Mouse (Mus musculus) hindbrain, embryonic 16.5 days (tissue): ENCODE measurements around the gene Det1. TPM values are rescaled to one million over a fixed set of nuclear protein-coding genes. Genes with fewer than 3 reads are reported as not detected.

Source experiments
- ATAC-seq: fragments of 200-750 bp; cut with Nextera tagmentation; 2 replicates; pipeline ENCODE4 v1.8.0; 2017; ENCODE audit warnings: moderate TSS enrichment, moderate library complexity
- H3K27ac ChIP-seq: fragments of 300-500 bp; sonication (generic); 2 replicates; pipeline ENCODE4 v1.5.1; 2014; ENCODE audit warnings: low read depth, mild to moderate bottlenecking, control low read depth, low read length, moderate library complexity
- H3K27me3 ChIP-seq: fragments of 300-500 bp; sonication (generic); replicated peaks from 2 replicates; pipeline ENCODE4 v1.6.1; 2014; ENCODE audit warnings: low read length; ENCODE audit not compliant: control insufficient read depth, insufficient read depth
- H3K36me3 ChIP-seq: fragments of 300-500 bp; sonication (generic); 2 replicates; pipeline ENCODE4 v1.6.1; 2014; ENCODE audit warnings: mild to moderate bottlenecking, low read length, moderate library complexity, mixed read lengths; ENCODE audit not compliant: control insufficient read depth, insufficient read depth
- H3K4me1 ChIP-seq: fragments of 300-500 bp; sonication (generic); 2 replicates; pipeline ENCODE4 v1.6.1; 2014; ENCODE audit warnings: low read depth, low read length; ENCODE audit not compliant: control insufficient read depth, insufficient read depth
- H3K4me2 ChIP-seq: fragments of 300-500 bp; sonication (generic); 2 replicates; pipeline ENCODE4 v1.6.1; 2014; ENCODE audit warnings: mild to moderate bottlenecking, low read length, control low read depth, moderate library complexity
- H3K4me3 ChIP-seq: fragments of 300-500 bp; sonication (generic); 2 replicates; pipeline ENCODE4 v1.5.1; 2014; ENCODE audit warnings: mild to moderate bottlenecking, low read length, control low read depth, moderate library complexity
- H3K9ac ChIP-seq: fragments of 300-500 bp; sonication (generic); 2 replicates; pipeline ENCODE4 v1.6.1; 2014; ENCODE audit warnings: low read depth, mild to moderate bottlenecking, control low read depth, low read length, moderate library complexity
- H3K9me3 ChIP-seq: fragments of 300-500 bp; sonication (generic); 2 replicates; pipeline ENCODE4 v1.6.1; 2014; ENCODE audit warnings: mild to moderate bottlenecking, low read length, moderate library complexity; ENCODE audit not compliant: control insufficient read depth
- WGBS: fragments of 180-500 bp; shearing (Covaris S2); extraction: QIAGEN DNeasy Blood & Tissue Kit; methylation state at CpG from one replicate; pipeline ENCODE4 v1.1.7; 2014; 5-methylcytosine and 5-hydroxymethylcytosine counted together
- polyA plus RNA-seq: library from polyadenylated mRNA; unstranded; fragments of >200 nt; fragmentation: Nextera tagmentation; extraction: Ambion mirVana; gene quantifications from 2 replicates; pipeline ENCODE4 v1.2.1, GENCODE M21; 2015

The Det1 gene
- 9.9 and 12.1 TPM in 2 replicates for polyA plus RNA-seq

DNA sequence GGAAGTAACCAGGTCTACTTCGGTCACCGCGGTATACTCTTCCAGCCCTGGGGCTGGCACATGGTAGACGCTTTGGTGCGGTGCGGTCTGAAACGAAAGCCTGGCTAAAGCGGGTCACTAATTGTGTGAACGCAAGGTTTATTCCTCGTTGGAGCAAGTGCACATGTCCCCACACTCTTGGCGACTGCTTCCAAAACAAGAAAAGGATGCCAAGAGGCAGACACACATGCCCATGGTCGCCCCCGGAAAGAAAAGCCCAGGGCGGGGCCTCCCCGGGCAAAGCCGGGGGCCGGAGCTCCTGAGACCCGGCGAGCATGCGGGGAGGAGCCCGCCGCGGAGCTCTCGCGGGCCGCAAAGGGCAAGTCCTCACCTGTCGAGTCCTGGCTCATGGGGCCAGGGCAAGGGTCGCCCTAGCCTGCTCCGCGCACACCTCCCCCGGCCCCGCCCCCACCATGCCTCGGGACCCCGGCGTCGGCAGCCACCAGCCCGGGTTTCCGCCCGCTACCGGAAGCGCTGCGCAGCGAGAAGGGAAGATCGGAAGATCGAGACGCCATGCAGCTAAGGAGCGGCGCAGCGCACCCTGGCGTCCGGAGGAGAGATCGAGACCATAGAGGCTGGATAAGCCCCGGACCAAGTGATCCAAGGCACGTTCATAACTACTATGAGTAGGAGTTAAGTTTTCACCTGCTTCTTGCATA, at the start of gene Det1:
Gene Det1 (minus strand): TSS at position 527 of the 698 bp plus-strand sequence.
- WGBS = under 1% methylated on average over 52 of the region's 54 CpGs
- Histone ChIP-seq H3K4me1 (peaks cover 8% of the 10 kb centered on the region), H3K9me3 (no peaks in the 10 kb centered on the region), H3K4me2 (peak within 1 kb of the TSS; percentile 54), H3K9ac (peak within 1 kb of the TSS; percentile 96), H3K27ac (peak within 1 kb of the TSS; percentile 86), H3K4me3 (peak within 1 kb of the TSS; percentile 88), H3K36me3 (peaks cover 13% of the 10 kb centered on the region), H3K27me3 (no peaks in the 10 kb centered on the region)
- ATAC-seq = peak; percentile 96

DNA sequence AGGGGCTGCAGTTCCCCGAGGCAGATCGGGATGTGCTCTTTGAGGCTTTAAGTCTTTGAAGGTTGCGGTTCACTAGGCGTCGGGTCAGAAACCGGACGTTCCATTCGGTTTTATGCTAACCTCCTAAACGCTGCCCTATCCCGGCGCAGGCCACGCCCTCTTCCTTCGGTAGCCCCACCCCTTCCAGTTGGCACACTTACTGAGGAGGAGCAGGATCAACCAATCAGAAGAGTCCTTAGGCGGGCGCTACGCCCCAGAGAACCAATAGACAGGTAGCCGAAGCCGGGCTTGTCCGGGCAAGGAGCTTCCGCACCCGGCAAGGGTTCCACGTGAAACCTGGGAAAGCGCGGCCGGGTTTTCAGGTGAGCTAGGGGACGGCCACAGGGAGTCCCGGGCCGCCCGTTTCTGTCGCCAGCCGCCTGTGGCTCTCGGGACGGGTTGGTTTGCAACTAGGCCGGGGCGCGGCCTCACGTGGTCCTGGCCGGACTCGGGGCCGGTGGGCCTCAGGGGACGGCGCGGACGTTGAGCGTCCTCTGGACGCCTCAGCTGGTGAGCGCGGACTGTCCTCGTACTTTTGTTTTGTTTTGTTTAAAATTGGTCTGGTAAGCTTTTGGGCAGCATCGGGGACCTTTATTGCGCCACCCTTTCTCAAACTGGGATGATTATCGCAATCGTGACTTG, 48.7 kb upstream of the Det1 start, which contains the start of gene Aen:
Gene Aen (plus strand): TSS at position 202 of the 681 bp plus-strand sequence.
- peak; percentile 98 for ATAC-seq
- Histone ChIP-seq H3K9ac (peak within 1 kb of the TSS; percentile 77), H3K27me3 (no peaks in the 10 kb centered on the region), H3K9me3 (no peaks in the 10 kb centered on the region), H3K4me1 (peaks cover 11% of the 10 kb centered on the region), H3K4me3 (peak within 1 kb of the TSS; percentile 76), H3K4me2 (peak within 1 kb of the TSS; percentile 94), H3K27ac (no peak within 1 kb of the TSS), H3K36me3 (no peaks in the 10 kb centered on the region)
- WGBS = under 1% methylated on average over 53 of the region's 53 CpGs

DNA sequence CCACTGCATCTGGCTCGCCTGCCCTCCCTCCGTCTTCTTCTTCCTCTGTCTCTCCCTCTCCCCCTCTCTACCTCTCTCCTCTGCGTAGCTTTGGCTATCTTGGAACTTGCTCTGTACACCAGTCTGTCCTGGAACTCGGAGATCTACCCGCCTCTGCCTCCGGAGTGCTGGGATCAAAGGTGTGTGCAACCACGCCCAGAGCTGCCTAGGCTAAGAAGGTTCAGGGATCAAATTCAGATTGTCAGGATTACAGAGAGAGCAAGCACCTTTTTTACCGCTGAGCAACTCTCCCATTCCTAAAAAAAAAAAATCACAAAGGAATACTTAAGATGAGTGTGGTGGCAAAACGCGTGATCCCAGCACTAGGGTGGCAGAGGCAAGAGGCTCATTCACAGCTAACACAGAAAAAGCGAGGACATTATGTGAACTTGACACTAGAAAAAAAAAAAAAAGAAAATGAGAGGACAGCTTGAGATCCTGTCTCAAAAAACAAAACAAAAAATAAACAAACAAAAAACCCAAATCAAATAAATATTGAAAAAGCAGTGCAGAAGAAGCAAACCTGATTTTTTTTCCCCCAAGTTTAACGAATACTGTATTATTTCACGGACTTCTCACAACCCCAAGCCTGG, 48.1 kb upstream of the Det1 start:
- no peak overlapping the region for H3K27ac ChIP-seq
- no peak for ATAC-seq
- WGBS = 56% methylated on average over 13 of the region's 13 CpGs

DNA sequence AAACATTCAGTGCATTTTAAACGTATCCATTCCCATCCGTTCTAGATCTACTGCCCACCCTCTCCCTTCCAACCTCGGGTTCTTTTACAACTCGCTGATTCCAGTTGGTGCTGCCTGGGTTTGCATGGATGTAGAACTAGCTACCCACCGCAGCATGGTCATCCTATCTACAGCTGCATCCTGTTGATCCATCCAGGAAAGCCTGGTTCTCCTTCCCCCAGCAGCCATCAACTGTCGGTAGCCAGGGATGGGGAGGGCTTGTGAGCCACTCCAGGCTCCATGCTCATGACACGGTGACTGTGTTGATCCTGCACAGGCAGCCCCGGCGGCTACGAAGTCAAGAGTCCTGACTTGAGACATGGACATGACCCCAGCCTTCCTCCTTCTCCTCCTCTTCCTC, 46.9 kb upstream of the Det1 start:
- 90% methylated on average over 10 of the region's 10 CpGs for WGBS
- no peak overlapping the region for H3K9ac ChIP-seq
- H3K36me3 ChIP-seq = no peaks in the 10 kb centered on the region
- no peak overlapping the region for H3K4me2 ChIP-seq
- no peak for ATAC-seq
- H3K4me3 ChIP-seq = no peak overlapping the region
- peaks cover 11% of the 10 kb centered on the region for H3K4me1 ChIP-seq
- no peaks in the 10 kb centered on the region for H3K27me3 ChIP-seq
- no peaks in the 10 kb centered on the region for H3K9me3 ChIP-seq
- H3K27ac ChIP-seq = no peak overlapping the region

More for the DNA sequence above, 48.1 kb upstream of the Det1 start:
- no peaks in the 10 kb centered on the region for H3K9me3 ChIP-seq
- H3K4me1 ChIP-seq = peaks cover 11% of the 10 kb centered on the region
- no peaks in the 10 kb centered on the region for H3K36me3 ChIP-seq
- H3K4me2 ChIP-seq = peak overlapping the region; percentile 94
- no peaks in the 10 kb centered on the region for H3K27me3 ChIP-seq
- H3K4me3 ChIP-seq = peak overlapping the region; percentile 76
- peak overlapping the region; percentile 50; the same call in 1 of the 2 replicates for H3K9ac ChIP-seq

DNA sequence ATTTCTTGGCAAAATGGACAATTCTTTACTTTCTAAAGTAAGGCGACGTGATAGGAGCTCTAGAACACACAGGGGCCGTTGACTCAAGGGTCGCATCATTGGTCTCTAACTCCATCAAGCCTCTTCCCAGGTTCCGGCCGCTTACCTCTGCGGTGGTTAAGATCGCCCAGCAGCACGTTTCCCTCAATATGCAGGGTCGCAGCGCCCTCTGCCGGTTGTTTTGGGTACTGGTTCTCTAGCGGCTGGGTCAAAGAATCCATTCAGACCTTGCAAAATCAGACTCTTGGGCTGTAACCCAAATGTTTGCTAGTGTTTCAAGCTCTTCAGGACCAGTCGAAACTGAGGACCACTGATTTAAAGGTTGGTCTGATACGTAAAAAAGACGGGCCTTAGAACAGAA, 43.6 kb upstream of the Det1 start:
- peak; percentile 7; the same call in 1 of the 2 replicates for ATAC-seq

DNA sequence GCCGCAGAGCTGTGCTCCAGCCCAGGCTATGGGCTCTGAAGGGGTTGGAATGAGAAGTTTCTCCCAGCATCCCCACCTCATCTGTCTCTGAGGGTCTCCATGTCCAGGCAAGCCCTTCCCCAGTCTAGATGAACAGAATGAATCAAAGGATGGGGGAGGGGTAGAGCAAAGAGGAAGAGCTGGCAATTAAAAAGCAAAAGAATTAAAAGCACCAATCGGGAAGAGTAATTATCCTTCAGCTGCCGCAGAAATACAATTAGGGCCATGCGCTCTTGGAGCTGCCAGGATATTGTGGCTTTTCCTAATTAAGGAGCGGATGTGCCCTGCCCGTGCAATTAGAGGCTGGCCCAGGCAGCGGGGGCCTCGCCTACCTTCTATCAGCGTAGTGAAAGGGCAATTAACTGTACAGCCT, 40.4 kb upstream of the Det1 start:
- H3K27ac ChIP-seq = peak overlapping the region; percentile 61
- peak overlapping the region; percentile 11; the same call in 1 of the 2 replicates for H3K4me3 ChIP-seq
- peaks cover 32% of the 10 kb centered on the region for H3K4me1 ChIP-seq
- H3K4me2 ChIP-seq = peak overlapping the region; percentile 49
- 0 out of 2 replicates have a peak, but pooled peaks have one; percentile 16 for ATAC-seq
- peak overlapping the region; percentile 33; the same call in 1 of the 2 replicates for H3K9ac ChIP-seq
- no peaks in the 10 kb centered on the region for H3K9me3 ChIP-seq
- no peaks in the 10 kb centered on the region for H3K27me3 ChIP-seq
- no peaks in the 10 kb centered on the region for H3K36me3 ChIP-seq
- 23% methylated on average over 9 of the region's 9 CpGs for WGBS

More for the DNA sequence above, 43.6 kb upstream of the Det1 start:
- Histone ChIP-seq H3K9me3 (no peaks in the 10 kb centered on the region), H3K36me3 (no peaks in the 10 kb centered on the region), H3K4me1 (peaks cover 24% of the 10 kb centered on the region), H3K4me2 (no peak overlapping the region), H3K27ac (no peak overlapping the region), H3K9ac (no peak overlapping the region), H3K27me3 (no peaks in the 10 kb centered on the region), H3K4me3 (no peak overlapping the region)
- WGBS = 2% methylated on average over 16 of the region's 16 CpGs

DNA sequence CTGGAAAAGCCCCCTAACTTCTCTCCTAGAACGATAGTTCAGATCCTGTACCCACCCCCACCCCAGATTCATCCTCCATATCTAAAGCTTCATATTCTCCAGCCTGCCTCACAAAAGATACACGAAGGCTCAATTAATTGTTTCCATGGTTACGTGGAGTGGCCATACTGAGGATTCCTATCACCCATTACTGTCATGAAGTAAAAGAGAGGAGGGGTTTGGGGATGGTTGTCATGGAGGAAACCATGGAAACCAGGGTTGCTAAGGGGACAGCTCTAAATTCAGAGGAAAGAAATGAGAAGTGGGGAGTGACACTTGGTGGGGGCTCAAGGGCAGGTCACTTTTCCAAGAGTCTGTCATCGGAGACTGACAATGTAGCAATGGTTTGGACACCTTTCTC, 39.4 kb upstream of the Det1 start:
- no peak for ATAC-seq
- WGBS = 18% methylated on average over 4 of the region's 4 CpGs
- H3K27me3 ChIP-seq = no peaks in the 10 kb centered on the region

DNA sequence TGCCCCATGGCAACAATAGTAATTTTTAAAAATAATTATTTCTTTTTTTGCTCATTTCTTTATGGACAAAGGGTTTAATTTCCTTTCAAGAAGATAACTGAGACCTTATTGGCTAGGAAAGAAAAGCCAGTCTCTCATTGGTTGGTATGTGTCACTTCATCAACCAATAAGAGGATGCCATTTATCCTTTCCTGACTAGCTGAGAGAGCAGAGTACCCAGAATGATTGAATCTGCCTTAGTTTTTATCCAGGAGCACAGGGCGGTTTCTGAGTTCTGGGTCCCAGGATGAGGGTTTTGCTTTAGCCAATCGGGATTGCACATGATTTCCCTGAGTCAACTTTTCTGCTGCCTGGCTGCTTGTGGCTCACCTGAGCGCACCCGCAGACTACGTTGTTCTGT, 38.3 kb upstream of the Det1 start:
- H3K9ac ChIP-seq = peak overlapping the region; percentile 31; the same call in 1 of the 2 replicates
- no peaks in the 10 kb centered on the region for H3K9me3 ChIP-seq
- peak overlapping the region; percentile 48 for H3K27ac ChIP-seq
- no peaks in the 10 kb centered on the region for H3K27me3 ChIP-seq
- no peak for ATAC-seq
- no peaks in the 10 kb centered on the region for H3K36me3 ChIP-seq
- H3K4me3 ChIP-seq = peak overlapping the region; percentile 26; the same call in 1 of the 2 replicates
- 61% methylated on average over 5 of the region's 5 CpGs for WGBS
- H3K4me2 ChIP-seq = peak overlapping the region; percentile 49
- peaks cover 41% of the 10 kb centered on the region for H3K4me1 ChIP-seq

More for the DNA sequence above, 39.4 kb upstream of the Det1 start:
- Histone ChIP-seq H3K36me3 (no peaks in the 10 kb centered on the region), H3K27ac (peak overlapping the region; percentile 63), H3K4me1 (peaks cover 37% of the 10 kb centered on the region), H3K4me3 (peak overlapping the region; percentile 26), H3K9me3 (no peaks in the 10 kb centered on the region), H3K4me2 (peak overlapping the region; percentile 49), H3K9ac (0 out of 2 replicates have a peak overlapping the region, but pooled peaks have one; percentile 23)
